ENCODE assay signal across 8 mouse cellular contexts in the genomic region with DNA sequence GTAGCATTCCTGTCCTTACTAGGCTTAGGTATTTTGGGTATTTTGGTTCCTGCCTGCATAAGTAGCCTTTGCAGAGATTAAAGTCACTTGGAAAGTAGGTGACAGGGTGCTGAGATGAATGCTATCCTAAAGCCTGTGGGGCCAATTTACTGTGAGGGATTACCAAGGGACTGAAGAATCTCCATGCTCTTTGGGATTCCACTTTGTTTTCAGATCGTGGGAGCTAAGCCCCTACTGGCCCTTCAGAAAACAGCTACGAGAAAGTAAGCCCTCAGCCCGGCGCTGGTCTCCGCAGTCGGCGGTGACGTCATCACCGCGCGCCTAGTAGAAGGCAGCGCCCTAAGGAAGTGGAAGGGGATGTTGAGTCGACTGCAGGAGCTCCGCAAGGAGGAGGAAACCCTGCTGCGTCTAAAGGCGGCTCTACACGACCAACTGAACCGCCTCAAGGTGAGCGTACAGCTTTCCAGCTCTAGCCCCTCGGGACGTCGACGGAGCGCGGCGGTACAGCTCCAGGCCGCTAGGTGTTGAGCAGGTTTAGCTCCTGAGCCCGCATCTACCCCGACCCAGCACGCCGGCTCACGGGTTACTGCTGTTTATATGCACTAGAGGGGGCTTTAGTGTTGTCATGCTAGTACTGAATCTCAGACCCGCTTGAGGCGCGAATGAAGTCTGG. TPM values are rescaled to one million over a fixed set of nuclear protein-coding genes. Genes with fewer than 3 reads are reported as not detected.
A peak's percentile ranks its signal among the peaks of the same experiment; 100 is the strongest.
DNase-seq lines count a peak whose midpoint lies in the region; ATAC-seq lines count a peak whose summit lies in the region.

Gene Snapc5 (plus strand): TSS at position 301 of the 673 bp plus-strand sequence.

- peaks cover 17% of the 10 kb centered on the region; the same call in 1 of the 2 replicates for H3K36me3 ChIP-seq in forebrain, embryonic 11.5 days (ENCODE audit: control insufficient read depth, insufficient read depth, low read length)
- H3K36me3 ChIP-seq in heart, embryonic 16.5 days (ENCODE audit: control insufficient read depth, insufficient read depth): peaks cover 52% of the 10 kb centered on the region
- peaks cover 73% of the 10 kb centered on the region for H3K36me3 ChIP-seq in liver, embryonic 15.5 days (replicated peaks)
- H3K36me3 ChIP-seq in neural tube, embryonic 12.5 days: peaks cover 54% of the 10 kb centered on the region

- peak; percentile 95 for ATAC-seq in forebrain, embryonic 11.5 days (replicated peaks; ENCODE audit: low FRiP score)
- ATAC-seq in heart, embryonic 16.5 days (replicated peaks; ENCODE audit: extremely low read depth, insufficient read depth, low FRiP score): peak; percentile 95
- ATAC-seq in liver, embryonic 15.5 days (ENCODE audit: insufficient read depth): peak; percentile 91
- peak; percentile 94 for ATAC-seq in neural tube, embryonic 12.5 days (ENCODE audit: low FRiP score, low read depth)

- no peaks in the 10 kb centered on the region for H3K9me3 ChIP-seq in forebrain, embryonic 11.5 days (ENCODE audit: control insufficient read depth, low read length)
- H3K9me3 ChIP-seq in heart, embryonic 16.5 days (replicated peaks; ENCODE audit: control insufficient read depth, low read length): no peaks in the 10 kb centered on the region
- H3K9me3 ChIP-seq in liver, embryonic 15.5 days (replicated peaks): no peaks in the 10 kb centered on the region
- H3K9me3 ChIP-seq in neural tube, embryonic 12.5 days: no peaks in the 10 kb centered on the region

- peak within 1 kb of the TSS; percentile 59 for H3K4me2 ChIP-seq in forebrain, embryonic 11.5 days (ENCODE audit: low read depth, low read length, severe bottlenecking)
- peak within 1 kb of the TSS; percentile 78 for H3K4me2 ChIP-seq in heart, embryonic 16.5 days (ENCODE audit: low read depth, low read length)
- H3K4me2 ChIP-seq in liver, embryonic 15.5 days: peak within 1 kb of the TSS; percentile 79
- H3K4me2 ChIP-seq in neural tube, embryonic 12.5 days (replicated peaks): peak within 1 kb of the TSS; percentile 65

- DNase-seq in CD8-positive naive resting alpha-beta T cell, adult 2 months (ENCODE audit: low read depth in 2 of 2, low spot score in 2 of 2): peak; percentile 86 to 87
- DNase-seq in c-Kit-positive CD71-negative TER-119-negative erythroid progenitor cells, embryonic 14.5 days (ENCODE audit: low read depth): peak; percentile 93
- peak; percentile 94 for DNase-seq in forebrain, embryonic 11.5 days (ENCODE audit: low spot score)
- DNase-seq in kidney, postnatal 36 days: peak; percentile 91 to 95
- DNase-seq in telencephalon, adult 2 months (ENCODE audit: low read depth, low spot score): peak; percentile 91

- H3K9ac ChIP-seq in forebrain, embryonic 11.5 days (ENCODE audit: low read length): peak within 1 kb of the TSS; percentile 71
- H3K9ac ChIP-seq in heart, embryonic 16.5 days (ENCODE audit: low read length): peak within 1 kb of the TSS; percentile 80
- H3K9ac ChIP-seq in liver, embryonic 15.5 days: peak within 1 kb of the TSS; percentile 75
- peak within 1 kb of the TSS; percentile 69 for H3K9ac ChIP-seq in neural tube, embryonic 12.5 days

- WGBS in forebrain, embryonic 11.5 days: under 1% methylated on average over 35 of the region's 35 CpGs
- WGBS in heart, embryonic 16.5 days: under 1% methylated on average over 35 of the region's 35 CpGs
- WGBS in liver, embryonic 15.5 days (ENCODE audit: insufficient replicate concordance): under 1% methylated on average over 35 of the region's 35 CpGs
- WGBS in neural tube, embryonic 12.5 days: under 1% methylated on average over 35 of the region's 35 CpGs

- peak within 1 kb of the TSS; percentile 66 for H3K4me3 ChIP-seq in forebrain, embryonic 11.5 days (ENCODE audit: low read depth, low read length)
- peak within 1 kb of the TSS; percentile 78 for H3K4me3 ChIP-seq in heart, embryonic 16.5 days (ENCODE audit: low read length)
- H3K4me3 ChIP-seq in liver, embryonic 15.5 days (replicated peaks): peak within 1 kb of the TSS; percentile 82
- peak within 1 kb of the TSS; percentile 68 for H3K4me3 ChIP-seq in neural tube, embryonic 12.5 days

- no peaks in the 10 kb centered on the region; the same call in 1 of the 2 replicates for H3K4me1 ChIP-seq in forebrain, embryonic 11.5 days (replicated peaks; ENCODE audit: control insufficient read depth, insufficient read depth, low read length)
- peaks cover 13% of the 10 kb centered on the region for H3K4me1 ChIP-seq in heart, embryonic 16.5 days (ENCODE audit: control insufficient read depth, insufficient read depth, low read length)
- H3K4me1 ChIP-seq in liver, embryonic 15.5 days (replicated peaks): peaks cover 43% of the 10 kb centered on the region
- peaks cover 18% of the 10 kb centered on the region for H3K4me1 ChIP-seq in neural tube, embryonic 12.5 days

- H3K27ac ChIP-seq in forebrain, embryonic 11.5 days (ENCODE audit: low read depth, low read length): peak within 1 kb of the TSS; percentile 75
- peak within 1 kb of the TSS; percentile 87 for H3K27ac ChIP-seq in heart, embryonic 16.5 days (ENCODE audit: low read length)
- H3K27ac ChIP-seq in liver, embryonic 15.5 days (replicated peaks): peak within 1 kb of the TSS; percentile 84
- peak within 1 kb of the TSS; percentile 26; the same call in 1 of the 2 replicates for H3K27ac ChIP-seq in neural tube, embryonic 12.5 days

- H3K27me3 ChIP-seq in forebrain, embryonic 11.5 days (ENCODE audit: control insufficient read depth, insufficient read depth, low read length): no peaks in the 10 kb centered on the region
- H3K27me3 ChIP-seq in heart, embryonic 16.5 days (ENCODE audit: control insufficient read depth, insufficient read depth, low read length): no peaks in the 10 kb centered on the region
- no peaks in the 10 kb centered on the region for H3K27me3 ChIP-seq in liver, embryonic 15.5 days
- no peaks in the 10 kb centered on the region for H3K27me3 ChIP-seq in neural tube, embryonic 12.5 days (replicated peaks)

RNA-seq across cellular contexts. Expression of gene Snapc5, which starts in this region (rescaled TPM):
- polyA plus RNA-seq in forebrain, embryonic 11.5 days (2014; fragmentation: Nextera tagmentation; extraction: Ambion mirVana): 34.2 and 35.2 TPM in 2 replicates
- polyA plus RNA-seq in heart, embryonic 16.5 days (2015; fragmentation: Nextera tagmentation; extraction: Ambion mirVana): 30.5 TPM in 2 replicates
- polyA plus RNA-seq in liver, embryonic 15.5 days (2015; fragmentation: Nextera tagmentation; extraction: Ambion mirVana): 10.5 and 11.2 TPM in 2 replicates
- 34.4 and 35.0 TPM in 2 replicates for polyA plus RNA-seq in neural tube, embryonic 12.5 days (2016; fragmentation: Nextera tagmentation; extraction: Ambion mirVana)

Comparison
In these comparisons a context has a peak if more than half of its experiments do, and no peak if none do; other contexts are left out.
1. Peak in every context shown above with its lines: DNase-seq, ATAC-seq, H3K4me3 ChIP-seq and H3K27ac ChIP-seq.
2. H3K27ac ChIP-seq: peak in every context shown above with its lines; median percentile 87 in heart, embryonic 16.5 days; 84 in liver, embryonic 15.5 days; 75 in forebrain, embryonic 11.5 days; 26 in neural tube, embryonic 12.5 days.